Mouse (Mus musculus) stomach, postnatal 0 days (tissue): ENCODE measurements around the gene March7.

Source experiments
- CTCF ChIP-seq: IDR thresholded peaks from 2 replicates; pipeline ENCODE4 v1.5.1; 2016; ENCODE audit warnings: antibody characterized with exemption, low read depth, mild to moderate bottlenecking, moderate library complexity
- EP300 ChIP-seq: optimal IDR thresholded peaks from 2 replicates; pipeline ENCODE3; 2016; ENCODE audit warnings: antibody characterized with exemption

- no peak for TF ChIP-seq CTCF
- TF ChIP-seq EP300: no peak
Observed at GRCm38 (mm10) chr2:60284467-60284821, 74.8 kb downstream of the March7 start, which contains the start of gene Cd302.
